In the genomic region with DNA sequence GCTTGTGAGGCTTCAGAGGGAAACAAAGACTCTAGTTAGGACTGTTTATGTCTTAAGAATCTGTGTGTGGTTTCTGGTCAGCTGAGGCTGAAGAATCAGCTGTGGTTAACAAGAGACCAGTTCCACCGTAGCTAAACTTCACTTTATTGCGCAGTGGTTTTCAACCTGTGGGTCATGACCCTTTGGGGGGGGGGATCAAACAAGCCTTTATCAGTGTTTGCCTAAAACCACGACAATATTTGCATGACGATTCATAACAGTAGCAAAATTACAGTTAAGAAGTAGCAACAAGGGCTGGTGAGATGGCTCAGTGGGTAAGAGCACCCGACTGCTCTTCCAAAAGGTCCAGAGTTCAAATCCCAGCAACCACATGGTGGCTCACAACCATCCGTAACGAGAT, we compare ENCODE assay signal across 26 mouse cellular contexts. TPM values are rescaled to one million over a fixed set of nuclear protein-coding genes. Genes with fewer than 3 reads are reported as not detected.
DNase-seq lines count a peak whose midpoint lies in the region; ATAC-seq and TF ChIP-seq lines count a peak whose summit lies in the region.
"Had no signal": no experiment of that assay in that cellular context is flagged by ENCODE, and none has a peak within 500 bp of the region (broad histone marks: within the 10 kb centered on the region; RNA-seq: fewer than 3 reads in every experiment).

No protein-coding gene starts in this region.

- peaks cover 11 to 23% of the 10 kb centered on the region in 2 experiments; a peak in 3 of 4 replicates for H3K4me1 ChIP-seq in CH12.LX (ENCODE audit: control insufficient read depth in 1 of 2, insufficient read depth in 2 of 2)
- H3K4me1 ChIP-seq in kidney, adult 2 months (ENCODE audit: control insufficient read depth, insufficient read depth, low read length): no peaks in the 10 kb centered on the region
- peaks cover 7% of the 10 kb centered on the region; the same call in 1 of the 2 replicates for H3K4me1 ChIP-seq in heart, embryonic 11.5 days (ENCODE audit: control insufficient read depth, insufficient read depth, low read length)
- H3K4me1 ChIP-seq: embryonic facial prominence, embryonic 15.5 days had no signal

- no peak for TF ChIP-seq CTCF in left cerebral cortex, adult 2 months (IDR thresholded peaks at IDR 0.05)
- no peak for TF ChIP-seq CTCF in CH12.LX (conservative IDR thresholded peaks at IDR 0.05 in 1 of 2, IDR thresholded peaks at IDR 0.05 in 1 of 2; ENCODE audit: low read depth in 2 of 2, low read length in 2 of 2)
- TF ChIP-seq CTCF in kidney, adult 2 months (conservative IDR thresholded peaks at IDR 0.05; ENCODE audit: insufficient read depth, insufficient read length, low read depth, low read length): no peak

- dilution Hi-C loops in CH12.LX (cut with MboI; ENCODE audit: extremely low pct_ligation_motif_present, extremely low pct_unique_long_range_greater_than_20kb, low sequenced_read_pairs): no loop called here

- DNase-seq in left cerebral cortex, adult 2 months (ENCODE audit: extremely low spot score in 1 of 2, low spot score in 2 of 2): peak; percentile 3 to 5
- no peak for DNase-seq in left cerebral cortex, adult 9 months (ENCODE audit: low spot score in 2 of 2)
- peak; percentile 66 for DNase-seq in 416B (ENCODE audit: low read depth)
- DNase-seq in CH12.LX (ENCODE audit: extremely low read depth): peak; percentile 68
- DNase-seq in kidney, adult 2 months: no peak
- DNase-seq: adrenal gland, adult 8-10 months; adrenal gland, postnatal 25 days; cerebellum, adult 11-12 months; cerebellum, adult 8-10 months; cerebellum, postnatal 10 days; forebrain, postnatal 0 days; gastrocnemius, adult 2 months; gastrocnemius, postnatal 14 days; heart, postnatal 10 days; heart, postnatal 36 days had no signal

- peak; percentile 41; the same call in 1 of the 2 replicates for TF ChIP-seq EP300 in CH12.LX (IDR thresholded peaks at IDR 0.05; ENCODE audit: low read length)

- no peak overlapping the region for H3K4me3 ChIP-seq in left cerebral cortex, adult 2 months
- H3K4me3 ChIP-seq in CH12.LX (replicated peaks in 1 of 3; ENCODE audit: low read depth in 2 of 3, low read length in 2 of 3, poor library complexity in 1 of 3): no peak overlapping the region
- H3K4me3 ChIP-seq in kidney, adult 2 months (ENCODE audit: insufficient read depth, low read depth, low read length): no peak overlapping the region
- H3K4me3 ChIP-seq in heart, embryonic 11.5 days (ENCODE audit: low read depth, low read length): no peak overlapping the region
- H3K4me3 ChIP-seq: embryonic facial prominence, embryonic 12.5 days; embryonic facial prominence, embryonic 15.5 days; gastrocnemius, adult 2 months; heart, embryonic 12.5 days; heart, embryonic 15.5 days; hindbrain, embryonic 10.5 days had no signal

- WGBS in kidney, adult 2 months: 92% methylated on average over 7 of the region's 7 CpGs
- WGBS in heart, embryonic 11.5 days (ENCODE audit: insufficient replicate concordance): 82% methylated on average over 5 of the region's 7 CpGs

- no peak overlapping the region for H3K27ac ChIP-seq in left cerebral cortex, adult 2 months
- H3K27ac ChIP-seq in CH12.LX (ENCODE audit: insufficient read depth, low read depth): no peak overlapping the region
- no peak overlapping the region for H3K27ac ChIP-seq in kidney, adult 2 months (ENCODE audit: insufficient read depth, low read depth, low read length)
- no peak overlapping the region for H3K27ac ChIP-seq in heart, embryonic 11.5 days (ENCODE audit: low read depth, low read length)
- H3K27ac ChIP-seq: embryonic facial prominence, embryonic 12.5 days; embryonic facial prominence, embryonic 15.5 days; gastrocnemius, adult 2 months; heart, embryonic 15.5 days; hindbrain, embryonic 10.5 days; hindbrain, embryonic 14.5 days; hindbrain, postnatal 0 days had no signal

- in situ Hi-C loops in CH12.LX (cut with MboI; ENCODE audit: low pct_ligation_motif_present, low pct_unique_long_range_greater_than_20kb, low sequenced_read_pairs): loop anchor here (5.0 kb wide), 1 partner anchor 37 kb away; no protein-coding TSS in a partner anchor

- no peaks in the 10 kb centered on the region for H3K36me3 ChIP-seq in CH12.LX (replicated peaks in 1 of 2; ENCODE audit: control insufficient read depth in 1 of 2, insufficient read depth in 1 of 2, low read length in 1 of 2)
- no peaks in the 10 kb centered on the region for H3K36me3 ChIP-seq in kidney, adult 2 months (ENCODE audit: control insufficient read depth, insufficient read depth, low read length)
- no peaks in the 10 kb centered on the region for H3K36me3 ChIP-seq in heart, embryonic 11.5 days (ENCODE audit: control insufficient read depth, insufficient read depth, low read length)
- H3K36me3 ChIP-seq: embryonic facial prominence, embryonic 12.5 days; embryonic facial prominence, embryonic 15.5 days; heart, embryonic 12.5 days; heart, embryonic 15.5 days; hindbrain, embryonic 10.5 days had no signal

- intact Hi-C loops in left cerebral cortex, adult 2 months (cut with DNase I): no loop called here

- H3K79me2 ChIP-seq in CH12.LX (replicated peaks; ENCODE audit: control insufficient read depth, extremely low read depth, insufficient read depth, poor library complexity, severe bottlenecking): no peaks in the 10 kb centered on the region

- no peak for ATAC-seq in heart, embryonic 11.5 days (replicated peaks; ENCODE audit: insufficient number of reproducible peaks, low FRiP score, low TSS enrichment)
- ATAC-seq: activated CD4-positive, CD25-positive, alpha-beta regulatory T cell, adult 4 months; forebrain, embryonic 14.5 days; forebrain, postnatal 0 days; hindbrain, postnatal 0 days; intestine, postnatal 0 days had no signal

- TF ChIP-seq RAD21 in CH12.LX (IDR thresholded peaks at IDR 0.05; ENCODE audit: low read depth, low read length): no peak

- no peaks in the 10 kb centered on the region for H3K27me3 ChIP-seq in CH12.LX (replicated peaks)
- no peaks in the 10 kb centered on the region for H3K27me3 ChIP-seq in kidney, adult 2 months (replicated peaks; ENCODE audit: control insufficient read depth, insufficient read depth, low read length)
- H3K27me3 ChIP-seq in heart, embryonic 11.5 days (ENCODE audit: control insufficient read depth, insufficient read depth, low read length): no peaks in the 10 kb centered on the region
- H3K27me3 ChIP-seq: embryonic facial prominence, embryonic 12.5 days; embryonic facial prominence, embryonic 15.5 days; heart, embryonic 12.5 days; heart, embryonic 15.5 days had no signal

- TF ChIP-seq POLR2A in CH12.LX (IDR thresholded peaks at IDR 0.05; ENCODE audit: low read depth, low read length): no peak
- TF ChIP-seq POLR2A in kidney, adult 2 months (IDR thresholded peaks at IDR 0.05; ENCODE audit: low read depth, low read length): no peak

- no peak overlapping the region for H3K9ac ChIP-seq in CH12.LX (ENCODE audit: insufficient read depth, low read depth)
- no peak overlapping the region for H3K9ac ChIP-seq in heart, embryonic 11.5 days (ENCODE audit: low read depth, low read length)
- H3K9ac ChIP-seq: embryonic facial prominence, embryonic 12.5 days; embryonic facial prominence, embryonic 15.5 days; forebrain, postnatal 0 days; heart, embryonic 12.5 days; heart, embryonic 15.5 days; hindbrain, embryonic 14.5 days had no signal

- H3K9me3 ChIP-seq in CH12.LX (replicated peaks; ENCODE audit: low read length): no peaks in the 10 kb centered on the region
- H3K9me3 ChIP-seq in heart, embryonic 11.5 days (replicated peaks; ENCODE audit: control insufficient read depth, low read length): no peaks in the 10 kb centered on the region
- H3K9me3 ChIP-seq: embryonic facial prominence, embryonic 12.5 days; embryonic facial prominence, embryonic 15.5 days; heart, embryonic 12.5 days; heart, embryonic 15.5 days; hindbrain, embryonic 10.5 days had no signal

- 0 out of 2 replicates have a peak overlapping the region, but pooled peaks have one; percentile 2 for H3K4me2 ChIP-seq in CH12.LX (ENCODE audit: insufficient read depth, low read depth, poor library complexity, severe bottlenecking)
- H3K4me2 ChIP-seq in heart, embryonic 11.5 days: no peak overlapping the region
- H3K4me2 ChIP-seq: embryonic facial prominence, embryonic 12.5 days; embryonic facial prominence, embryonic 15.5 days; heart, embryonic 12.5 days; heart, embryonic 15.5 days; hindbrain, embryonic 14.5 days had no signal

TF ChIP-seq in CH12.LX, 34 proteins besides CTCF, POLR2A, EP300 and RAD21 (continues in another document):
- TF ChIP-seq USF2 (conservative IDR thresholded peaks at IDR 0.05; ENCODE audit: low read depth, low read length) (no peak), NELFE (IDR thresholded peaks at IDR 0.05; ENCODE audit: low read depth, low read length) (no peak), KAT2A (IDR thresholded peaks at IDR 0.05; ENCODE audit: insufficient replicate concordance, low read length) (no peak), HCFC1 (IDR thresholded peaks at IDR 0.05; ENCODE audit: low read depth, low read length) (no peak), ELF1 (IDR thresholded peaks at IDR 0.05; ENCODE audit: low read depth, low read length) (peak; percentile 33; the same call in 1 of the 2 replicates), UBTF (IDR thresholded peaks at IDR 0.05; ENCODE audit: low read depth, low read length) (no peak), TCF12 (IDR thresholded peaks at IDR 0.05; ENCODE audit: low read depth, low read length) (no peak), IRF4 (IDR thresholded peaks at IDR 0.05; ENCODE audit: low read depth, low read length) (peak; percentile 81), ZNF384 (IDR thresholded peaks at IDR 0.05; ENCODE audit: low read depth, low read length) (no peak), TBP (conservative IDR thresholded peaks at IDR 0.05; ENCODE audit: low read depth, low read length) (peak; percentile 96), CHD1 (IDR thresholded peaks at IDR 0.05; ENCODE audit: low read depth, low read length) (no peak), SMC3 (IDR thresholded peaks at IDR 0.05; ENCODE audit: low read depth, low read length) (no peak), BHLHE40 (IDR thresholded peaks at IDR 0.05; ENCODE audit: low read depth, low read length) (peak; percentile 67), MEF2A (IDR thresholded peaks at IDR 0.05; ENCODE audit: borderline replicate concordance, low read depth, low read length) (0 out of 2 replicates have a peak, but pooled peaks have one; percentile 34), USF1 (IDR thresholded peaks at IDR 0.05; ENCODE audit: low read depth, low read length) (no peak), E2F4 (IDR thresholded peaks at IDR 0.05; ENCODE audit: insufficient replicate concordance, low read depth, low read length) (no peak), CHD2 (IDR thresholded peaks at IDR 0.05; ENCODE audit: low read length) (no peak), POLR2AphosphoS2 (IDR thresholded peaks at IDR 0.05; ENCODE audit: low read depth, low read length) (no peak)

RNA-seq across cellular contexts. Expression of a gene that starts 4.7 kb away (rescaled TPM):
- total RNA-seq in left cerebral cortex, adult 2 months (2021): 100 to 1,000 TPM; 111 to 112 TPM
- total RNA-seq in CH12.LX (2012; rRNA removed) (28.9 and 31.5 TPM in 2 replicates), CH12.LX (2014; rRNA removed) (47.4 and 54.5 TPM in 2 replicates)
- 35.0 and 36.9 TPM in 2 replicates for polyA plus RNA-seq in CH12.LX (2012; ENCODE audit: insufficient read length, low read depth)
- 7.7 and 8.6 TPM in 2 replicates for polyA plus RNA-seq in kidney, adult 2 months (2012; rRNA removed)
- 14.7 and 18.2 TPM in 2 replicates for polyA plus RNA-seq in heart, embryonic 11.5 days (2014; fragmentation: Nextera tagmentation; extraction: Ambion mirVana)

Comparison
In these comparisons a context has a peak if more than half of its experiments do, and no peak if none do; other contexts are left out.
1. DNase-seq: peak in left cerebral cortex, adult 2 months (2 of 2), 416B (single experiment) and CH12.LX (single experiment); none in left cerebral cortex, adult 9 months (0 of 2) and kidney, adult 2 months (single experiment).